Mouse (Mus musculus) right cerebral cortex, postnatal 4 days (tissue): ENCODE measurements at regions not wholly inside any gene's neighbourhood (a gene's known extent, or its start where the extent isn't known, plus 50 kb on each side); places are given as distances from the start of the nearest gene placed in this dataset.

Experiments
- DNase-seq: peaks from one replicate; pipeline ENCODE4 v3.0.0-alpha.2; 2022

- DNase-seq, result no peak
Observed at GRCm38 (mm10) chr8:44155705-44156321, 446.0 kb upstream of the Adam34 start.

GRCm38 (mm10) chr8:44165115-44165514 lies 455.3 kb upstream of the Adam34 start:
- no peak for DNase-seq

- DNase-seq, result no peak
Observed at GRCm38 (mm10) chr8:44177016-44177415, 467.2 kb upstream of the Adam34 start.

- DNase-seq, result no peak
Observed at GRCm38 (mm10) chr8:44202228-44202627, 492.4 kb upstream of the Adam34 start.

- DNase-seq, result no peak
Observed at GRCm38 (mm10) chr8:44206391-44207170, 496.7 kb upstream of the Adam34 start.

- DNase-seq, result no peak
Observed at GRCm38 (mm10) chr8:44222346-44222745, 512.5 kb upstream of the Adam34 start.

- no peak for DNase-seq
Observed at GRCm38 (mm10) chr8:44252393-44252792, 542.5 kb upstream of the Adam34 start.

GRCm38 (mm10) chr8:44257051-44257450 lies 547.2 kb upstream of the Adam34 start:
- DNase-seq, result no peak

GRCm38 (mm10) chr8:44261039-44261438 lies 551.2 kb upstream of the Adam34 start:
- no peak for DNase-seq

- DNase-seq, result no peak
Observed at GRCm38 (mm10) chr8:44273300-44273699, 563.5 kb upstream of the Adam34 start.

GRCm38 (mm10) chr8:44318216-44318615 lies 608.4 kb upstream of the Adam34 start:
- no peak for DNase-seq

GRCm38 (mm10) chr8:44334323-44334993 lies 600.8 kb upstream of the Fat1 start:
- DNase-seq, result no peak

GRCm38 (mm10) chr8:44343401-44343800 lies 591.8 kb upstream of the Fat1 start:
- no peak for DNase-seq

- DNase-seq, result no peak
Observed at GRCm38 (mm10) chr8:44343924-44344323, 591.3 kb upstream of the Fat1 start.

- DNase-seq, result no peak
Observed at GRCm38 (mm10) chr8:44347412-44347811, 587.8 kb upstream of the Fat1 start.

- no peak for DNase-seq
Observed at GRCm38 (mm10) chr8:44373987-44374386, 561.3 kb upstream of the Fat1 start.

- DNase-seq, result no peak
Observed at GRCm38 (mm10) chr8:44377731-44378130, 557.5 kb upstream of the Fat1 start.

GRCm38 (mm10) chr8:44408462-44408861 lies 526.8 kb upstream of the Fat1 start:
- no peak for DNase-seq

GRCm38 (mm10) chr8:44410261-44410660 lies 525.0 kb upstream of the Fat1 start:
- no peak for DNase-seq

GRCm38 (mm10) chr8:44418003-44418402 lies 517.2 kb upstream of the Fat1 start:
- no peak for DNase-seq

GRCm38 (mm10) chr8:44455433-44455832 lies 479.8 kb upstream of the Fat1 start:
- DNase-seq, result no peak

GRCm38 (mm10) chr8:44456336-44456735 lies 478.9 kb upstream of the Fat1 start:
- DNase-seq, result no peak

GRCm38 (mm10) chr8:44466409-44467078 lies 468.7 kb upstream of the Fat1 start:
- DNase-seq, result no peak
